Mouse (Mus musculus) adrenal gland, adult (tissue): Measurements from ENCODE around the gene Pde10a.

Experiments
- DNase-seq, 2 experiments: peaks; one replicate each; pipeline ENCODE4 v3.0.0; 2022 to 2023; ENCODE audit warnings: low spot score in 1 of 2; ENCODE audit not compliant: inconsistent age in 2 of 2

Gene Pde10a

DNA sequence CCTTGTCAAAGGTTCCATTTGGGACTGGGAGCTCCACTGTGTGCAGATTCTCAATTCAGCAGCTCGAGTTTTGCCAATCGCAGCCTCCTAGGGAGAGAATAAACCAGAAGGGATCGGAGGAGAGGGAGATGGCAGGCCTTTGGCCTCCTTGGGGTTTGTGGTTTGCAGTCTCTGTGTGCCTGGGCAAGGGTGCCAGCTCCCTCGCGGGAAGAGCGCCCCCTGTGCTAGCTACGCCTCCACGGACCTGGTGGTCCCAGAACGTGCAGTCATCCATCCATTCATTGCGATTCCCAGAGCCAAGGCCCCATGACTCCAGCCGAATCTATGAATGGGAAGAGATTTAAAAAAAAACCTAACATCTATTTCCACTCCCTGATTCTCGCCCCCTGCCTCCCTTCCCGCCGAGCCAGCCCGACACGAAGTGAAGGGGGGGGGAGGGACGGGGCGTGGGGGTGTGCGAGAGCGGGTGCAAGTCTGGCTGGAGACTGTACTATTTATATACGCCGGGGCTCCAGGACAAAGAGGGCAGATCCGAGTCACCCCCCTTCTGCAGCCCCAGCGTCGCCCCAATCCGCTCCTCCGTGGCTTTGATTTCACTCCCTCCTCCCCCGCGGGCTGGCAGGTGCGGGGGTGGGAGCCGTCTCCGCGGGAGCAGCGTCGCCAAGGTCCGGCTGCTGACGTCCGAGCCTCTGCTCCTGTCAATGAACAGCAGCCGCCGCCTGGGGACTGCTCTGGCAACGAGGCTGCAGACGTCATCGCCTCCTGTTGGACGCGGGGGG is 596 bp upstream of the Pde10a start:
- DNase-seq, result peak; percentile 95

DNA sequence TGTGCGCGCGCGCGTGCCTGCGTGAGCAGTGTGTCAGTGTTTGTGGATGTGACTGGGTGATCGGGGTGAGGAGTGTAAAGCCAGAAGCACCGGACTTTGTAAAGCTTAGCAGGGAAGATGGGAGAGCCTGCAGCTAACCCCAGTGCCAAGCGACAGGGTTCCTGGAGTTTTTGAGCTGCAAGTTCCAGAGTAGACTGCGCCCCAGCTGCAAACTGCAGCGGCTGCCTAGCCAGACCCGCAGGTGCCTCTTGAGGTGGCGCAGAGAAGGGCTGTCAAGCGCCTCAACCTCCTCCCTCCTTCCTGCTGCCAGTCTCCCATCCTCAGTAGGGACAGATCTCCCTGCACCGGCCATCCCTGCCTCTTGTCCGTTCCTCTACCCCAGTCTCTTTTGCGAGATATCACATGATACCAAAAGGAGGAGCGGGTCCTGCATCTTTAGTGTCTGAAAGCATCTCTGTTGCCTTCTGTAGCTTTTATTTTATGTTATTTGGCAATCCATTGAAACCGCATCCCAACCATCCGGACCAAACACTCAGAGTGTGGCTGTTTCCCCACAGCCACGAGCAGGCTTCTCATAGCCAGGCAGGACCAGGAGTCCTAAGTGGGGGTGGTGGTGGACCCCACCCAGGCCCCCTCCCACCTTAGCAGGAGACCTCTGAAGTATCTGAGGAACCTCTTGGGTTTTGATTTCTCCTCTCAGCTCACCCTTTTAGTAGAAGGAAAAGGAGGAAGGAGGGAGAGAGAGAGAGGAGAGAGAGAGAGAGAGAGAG is 984 bp downstream of the Pde10a start:
- peak; percentile 61 to 83 for DNase-seq

GRCm38 (mm10) chr17:8526815-8527261 is 1.7 kb downstream of the Pde10a start:
- peak; percentile 55 to 69 for DNase-seq

- no peak for DNase-seq
Measured at GRCm38 (mm10) chr17:8528641-8529040, 3.5 kb downstream of the Pde10a start.

DNA sequence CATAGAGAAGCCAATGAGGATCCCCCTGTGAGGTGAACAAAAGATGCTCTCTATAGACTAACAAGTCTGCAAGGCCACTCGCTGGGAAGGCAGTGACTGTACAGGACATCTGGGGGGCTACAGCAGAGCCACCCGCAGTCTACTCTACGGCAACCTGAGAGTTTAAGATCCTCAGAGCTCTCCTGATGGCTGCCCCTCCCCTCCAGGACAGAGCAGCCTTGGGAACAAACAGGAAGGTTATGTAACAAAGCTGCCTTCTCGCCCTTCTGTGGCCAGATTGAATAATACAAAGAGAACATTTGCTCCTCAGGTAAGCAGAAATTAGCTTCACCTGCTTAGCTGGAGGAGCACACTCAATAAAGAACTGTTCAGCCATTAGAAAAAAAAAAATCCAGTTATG is 7.4 kb downstream of the Pde10a start:
- peak in 1 of 2 experiments; percentile 58 for DNase-seq

- peak in 1 of 2 experiments; percentile 56 for DNase-seq
Measured at GRCm38 (mm10) chr17:8533828-8534227, 8.7 kb downstream of the Pde10a start.

GRCm38 (mm10) chr17:8536522-8536921 is 11.3 kb downstream of the Pde10a start:
- peak; percentile 41 to 46 for DNase-seq

- DNase-seq, result peak in 1 of 2 experiments; percentile 75
Measured at GRCm38 (mm10) chr17:8538102-8538501, 12.9 kb downstream of the Pde10a start.

DNA sequence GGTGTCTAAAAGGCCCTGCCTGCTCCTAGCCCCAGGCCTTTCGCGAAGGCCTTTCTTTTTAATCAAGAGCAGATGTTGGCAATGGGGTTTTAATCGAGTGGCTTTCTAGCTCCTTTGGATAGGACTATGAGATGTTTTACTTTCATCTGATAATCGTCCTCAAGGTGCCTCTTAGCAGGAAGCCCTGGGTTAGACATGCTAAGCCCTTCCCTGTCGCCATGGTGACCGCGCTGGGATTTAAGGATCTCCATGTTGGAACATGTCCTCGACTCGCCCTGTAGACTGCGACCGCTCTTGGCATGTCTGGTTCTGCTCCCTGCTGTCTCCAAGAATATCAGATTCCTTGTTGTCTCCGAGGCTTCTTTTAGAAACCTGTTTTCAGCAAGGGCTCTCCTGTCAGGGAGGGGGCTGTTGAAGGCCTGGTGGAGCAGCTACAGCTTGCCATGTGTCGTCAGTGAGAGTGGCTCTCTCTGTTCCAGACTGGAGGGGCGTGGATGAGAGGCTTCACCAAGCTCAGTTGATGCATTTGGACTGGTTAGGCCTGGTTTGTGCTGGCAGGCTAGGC is 16.9 kb downstream of the Pde10a start:
- no peak for DNase-seq

GRCm38 (mm10) chr17:8546366-8546765 is 21.2 kb downstream of the Pde10a start:
- peak; percentile 76 to 84 for DNase-seq

- DNase-seq, result no peak
Measured at GRCm38 (mm10) chr17:8548733-8549132, 23.6 kb downstream of the Pde10a start.

- DNase-seq, result no peak
Measured at GRCm38 (mm10) chr17:8551641-8552040, 26.5 kb downstream of the Pde10a start.

GRCm38 (mm10) chr17:8552346-8553035 is 27.3 kb downstream of the Pde10a start:
- peak; percentile 61 to 67 for DNase-seq

DNA sequence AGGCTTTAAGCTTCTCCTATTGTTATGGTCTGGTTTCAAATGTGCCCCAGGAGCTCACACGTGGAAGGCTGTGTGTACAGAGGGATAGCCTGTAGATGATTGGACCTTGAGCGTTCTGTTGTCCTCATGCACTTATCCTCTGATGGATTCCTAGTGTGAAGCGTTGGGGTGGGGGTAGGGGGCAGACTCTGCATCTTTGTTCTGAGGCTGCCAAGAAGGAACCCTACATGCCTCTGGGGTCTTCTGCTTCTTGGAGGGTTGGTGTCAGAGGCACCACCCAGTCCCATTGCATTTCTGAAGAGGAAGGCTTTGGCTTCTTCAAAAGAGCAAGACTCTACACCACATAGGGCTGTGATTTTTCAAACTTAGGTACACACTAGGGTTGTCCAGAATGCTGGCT is 28.4 kb downstream of the Pde10a start:
- DNase-seq, result no peak

- DNase-seq, result no peak
Measured at GRCm38 (mm10) chr17:8554219-8554618, 29.0 kb downstream of the Pde10a start.

GRCm38 (mm10) chr17:8555785-8556184 is 30.6 kb downstream of the Pde10a start:
- DNase-seq, result no peak

- DNase-seq, result no peak
Measured at GRCm38 (mm10) chr17:8556223-8556622, 31.1 kb downstream of the Pde10a start.

DNA sequence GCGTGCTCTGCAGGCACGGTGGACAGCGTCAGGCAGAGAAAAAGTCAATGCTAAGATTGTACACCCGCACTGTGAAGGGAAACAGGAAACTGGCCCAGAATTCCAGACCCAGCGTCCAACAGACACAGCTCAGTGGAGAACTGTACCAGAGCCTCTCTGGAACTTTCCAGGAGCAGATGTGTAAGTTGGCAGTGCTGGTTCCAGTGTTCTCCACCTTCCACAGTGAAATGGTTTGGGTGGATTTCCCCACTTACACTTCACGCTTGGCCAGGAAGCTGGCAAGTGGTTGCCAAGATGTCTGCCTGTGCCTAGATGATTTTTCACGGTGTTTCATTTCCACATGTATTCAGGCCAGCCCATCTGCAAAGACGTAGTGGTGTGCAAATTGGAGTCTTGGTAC is 32.8 kb downstream of the Pde10a start:
- DNase-seq, result no peak

DNA sequence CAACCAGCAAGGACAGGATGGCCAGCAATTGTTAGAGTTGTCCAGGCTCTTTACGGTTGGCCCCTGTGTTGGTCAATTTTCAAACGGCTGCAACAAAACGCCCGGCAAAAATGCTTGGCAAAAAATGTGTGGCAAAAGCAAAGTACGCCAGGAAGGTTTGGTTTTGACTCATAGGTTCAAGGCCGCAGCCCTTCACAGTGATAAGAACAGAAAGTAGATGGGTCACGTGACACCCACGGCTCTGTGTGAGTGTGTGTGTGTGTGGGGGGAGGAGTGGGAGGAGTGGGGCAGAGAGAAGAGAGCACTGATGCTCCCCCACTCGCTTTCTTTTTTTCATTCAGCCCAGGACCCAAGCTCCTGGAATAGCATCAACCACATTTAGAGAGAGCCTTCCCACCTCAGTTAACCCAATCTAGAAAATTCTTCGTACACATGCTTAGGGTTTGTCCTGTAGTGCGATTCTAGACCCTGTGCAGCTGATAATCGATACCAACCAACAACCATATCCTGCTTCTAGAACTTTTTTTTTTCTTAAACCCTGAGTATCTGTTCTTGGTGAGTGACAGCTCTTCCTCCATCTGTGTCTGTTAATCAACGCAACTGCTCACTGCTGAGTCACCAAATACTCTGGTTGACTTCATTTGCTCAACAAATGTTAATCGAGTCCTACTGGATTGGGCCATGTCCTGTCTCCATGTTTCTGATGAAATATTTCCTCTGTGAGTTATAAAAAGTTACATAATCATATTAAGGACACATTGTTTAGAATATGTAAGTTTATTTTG is 37.1 kb downstream of the Pde10a start:
- DNase-seq, result peak; percentile 75 to 85

DNA sequence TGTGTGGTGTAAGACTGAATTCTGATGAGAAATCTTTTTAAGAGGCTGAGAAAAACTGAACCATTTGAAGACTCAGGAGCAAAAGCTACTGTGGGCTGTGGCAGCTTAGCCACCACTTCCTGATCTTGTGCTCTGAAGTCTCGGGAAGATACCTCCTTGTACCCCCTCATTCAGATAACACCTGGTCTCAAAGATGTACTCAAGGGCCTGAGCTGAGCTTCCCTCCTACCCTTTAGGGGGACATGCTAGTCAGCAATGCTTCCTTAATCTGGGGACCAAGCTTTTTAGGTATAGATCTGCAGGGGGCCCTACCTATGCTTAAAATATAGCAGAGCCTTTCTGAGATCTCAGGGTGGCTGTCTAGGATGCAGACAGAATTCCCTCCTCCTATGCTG is 37.7 kb downstream of the Pde10a start:
- no peak for DNase-seq
